In the genomic region with DNA sequence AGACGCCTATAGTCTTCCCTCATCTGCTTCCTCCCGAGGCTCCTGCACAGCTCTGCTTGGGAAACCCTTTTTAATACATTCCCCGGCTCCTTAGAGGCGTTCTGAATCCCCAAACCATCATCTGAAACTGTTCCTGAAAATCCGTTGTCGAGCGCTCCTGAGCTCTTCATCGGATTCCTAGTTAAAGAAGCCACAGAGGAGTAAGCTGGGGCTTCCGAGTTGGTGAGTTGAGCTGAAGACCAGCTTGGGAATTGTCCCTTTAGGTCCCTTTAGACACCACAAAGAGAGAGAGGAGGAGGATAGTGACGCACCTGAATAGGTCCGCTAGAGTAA, we compare ENCODE assay signal across 7 mouse cellular contexts. TPM values are rescaled to one million over a fixed set of nuclear protein-coding genes. Genes with fewer than 3 reads are reported as not detected.
DNase-seq lines count a peak whose midpoint lies in the region; ATAC-seq and TF ChIP-seq lines count a peak whose summit lies in the region.

No protein-coding gene starts in this region.

- no peak for TF ChIP-seq POLR2A in lung, adult 2 months (IDR thresholded peaks at IDR 0.05; ENCODE audit: borderline replicate concordance, extremely low read depth, low read depth, low read length)

- no peak for TF ChIP-seq CTCF in lung, adult 2 months (IDR thresholded peaks at IDR 0.05; ENCODE audit: insufficient read depth, low read length)

- peak overlapping the region; percentile 70; the same call in 1 of the 2 replicates for H3K4me3 ChIP-seq in lung, embryonic 16.5 days (ENCODE audit: low read length)
- no peak overlapping the region for H3K4me3 ChIP-seq in lung, adult 2 months (replicated peaks; ENCODE audit: extremely low read depth, low read depth, low read length)
- peak overlapping the region; percentile 65 for H3K4me3 ChIP-seq in forebrain, embryonic 11.5 days (ENCODE audit: low read depth, low read length)
- H3K4me3 ChIP-seq in limb, embryonic 11.5 days (ENCODE audit: low read depth, low read length), result peak overlapping the region; percentile 52
- peak overlapping the region; percentile 45; the same call in 1 of the 2 replicates for H3K4me3 ChIP-seq in stomach, embryonic 14.5 days (ENCODE audit: low read depth, low read length)

- no peaks in the 10 kb centered on the region for H3K36me3 ChIP-seq in lung, embryonic 16.5 days (ENCODE audit: control insufficient read depth, insufficient read depth, low read length)
- no peaks in the 10 kb centered on the region for H3K36me3 ChIP-seq in forebrain, embryonic 11.5 days (ENCODE audit: control insufficient read depth, insufficient read depth, low read length)
- H3K36me3 ChIP-seq in limb, embryonic 11.5 days (ENCODE audit: control insufficient read depth, insufficient read depth, low read length), result no peaks in the 10 kb centered on the region
- no peaks in the 10 kb centered on the region for H3K36me3 ChIP-seq in stomach, embryonic 14.5 days (ENCODE audit: control insufficient read depth, insufficient read depth, low read length)

- H3K27me3 ChIP-seq in lung, embryonic 16.5 days (ENCODE audit: control insufficient read depth, insufficient read depth, low read depth, low read length), result peaks cover 72% of the 10 kb centered on the region
- peaks cover 43% of the 10 kb centered on the region for H3K27me3 ChIP-seq in forebrain, embryonic 11.5 days (ENCODE audit: control insufficient read depth, insufficient read depth, low read length)
- H3K27me3 ChIP-seq in limb, embryonic 11.5 days (ENCODE audit: control insufficient read depth, insufficient read depth, low read length), result peaks cover 43% of the 10 kb centered on the region
- H3K27me3 ChIP-seq in stomach, embryonic 14.5 days (ENCODE audit: control insufficient read depth, insufficient read depth, low read length), result peaks cover 47% of the 10 kb centered on the region

- no peaks in the 10 kb centered on the region for H3K9me3 ChIP-seq in lung, embryonic 16.5 days (ENCODE audit: control insufficient read depth, low read length)
- no peaks in the 10 kb centered on the region for H3K9me3 ChIP-seq in forebrain, embryonic 11.5 days (ENCODE audit: control insufficient read depth, low read length)
- no peaks in the 10 kb centered on the region for H3K9me3 ChIP-seq in limb, embryonic 11.5 days (ENCODE audit: control insufficient read depth, low read length)
- H3K9me3 ChIP-seq in stomach, embryonic 14.5 days (ENCODE audit: control insufficient read depth, low read depth, low read length), result no peaks in the 10 kb centered on the region

- no peak overlapping the region for H3K9ac ChIP-seq in lung, embryonic 16.5 days (ENCODE audit: low read length)
- H3K9ac ChIP-seq in forebrain, embryonic 11.5 days (ENCODE audit: low read length), result peak overlapping the region; percentile 69
- H3K9ac ChIP-seq in limb, embryonic 11.5 days (ENCODE audit: low read length), result no peak overlapping the region
- no peak overlapping the region for H3K9ac ChIP-seq in stomach, embryonic 14.5 days (replicated peaks; ENCODE audit: low read depth, low read length)

- WGBS in lung, embryonic 16.5 days, result 8% methylated on average over 11 of the region's 11 CpGs
- WGBS in lung, adult 2 months, result 13% methylated on average over 11 of the region's 11 CpGs
- 7% methylated on average over 11 of the region's 11 CpGs for WGBS in forebrain, embryonic 11.5 days
- 15% methylated on average over 11 of the region's 11 CpGs for WGBS in limb, embryonic 11.5 days
- WGBS in stomach, embryonic 14.5 days, result 11% methylated on average over 11 of the region's 11 CpGs

- H3K4me1 ChIP-seq in lung, embryonic 16.5 days (replicated peaks; ENCODE audit: control insufficient read depth, insufficient read depth, low read length), result peaks cover 11% of the 10 kb centered on the region; the same call in 1 of the 2 replicates
- no peaks in the 10 kb centered on the region for H3K4me1 ChIP-seq in lung, adult 2 months (ENCODE audit: control insufficient read depth, insufficient read depth, low read length)
- H3K4me1 ChIP-seq in forebrain, embryonic 11.5 days (replicated peaks; ENCODE audit: control insufficient read depth, insufficient read depth, low read length), result peaks cover 10% of the 10 kb centered on the region; the same call in 1 of the 2 replicates
- peaks cover 3% of the 10 kb centered on the region for H3K4me1 ChIP-seq in limb, embryonic 11.5 days (ENCODE audit: control insufficient read depth, insufficient read depth, low read length)
- peaks cover 4% of the 10 kb centered on the region for H3K4me1 ChIP-seq in stomach, embryonic 14.5 days (ENCODE audit: control insufficient read depth, insufficient read depth, low read length)

- DNase-seq in lung, adult 2 months, result no peak
- DNase-seq in forebrain, embryonic 11.5 days (ENCODE audit: low spot score), result no peak
- no peak for DNase-seq in limb, embryonic 11.5 days (ENCODE audit: low spot score)
- DNase-seq in cerebellum, adult 11-12 months, result no peak
- no peak for DNase-seq in Muller cell, postnatal 12 days (ENCODE audit: inconsistent ontology term)

- H3K27ac ChIP-seq in lung, embryonic 16.5 days (ENCODE audit: low read length), result no peak overlapping the region
- H3K27ac ChIP-seq in forebrain, embryonic 11.5 days (ENCODE audit: low read depth, low read length), result no peak overlapping the region
- no peak overlapping the region for H3K27ac ChIP-seq in limb, embryonic 11.5 days (replicated peaks; ENCODE audit: low read depth, low read length)
- H3K27ac ChIP-seq in stomach, embryonic 14.5 days (ENCODE audit: low read length), result no peak overlapping the region

- peak overlapping the region; percentile 97 for H3K4me2 ChIP-seq in lung, embryonic 16.5 days (ENCODE audit: low read depth, low read length)
- H3K4me2 ChIP-seq in forebrain, embryonic 11.5 days (ENCODE audit: low read depth, low read length, severe bottlenecking), result peak overlapping the region; percentile 95
- peak overlapping the region; percentile 96 for H3K4me2 ChIP-seq in limb, embryonic 11.5 days (ENCODE audit: low read depth, severe bottlenecking)
- peak overlapping the region; percentile 96 for H3K4me2 ChIP-seq in stomach, embryonic 14.5 days (replicated peaks; ENCODE audit: low read depth, low read length)

- no peak for ATAC-seq in lung, embryonic 16.5 days (ENCODE audit: low read depth)
- no peak for ATAC-seq in forebrain, embryonic 11.5 days (replicated peaks; ENCODE audit: low FRiP score)
- ATAC-seq in limb, embryonic 11.5 days (ENCODE audit: insufficient number of reproducible peaks, low FRiP score, low TSS enrichment, low read depth), result no peak
- ATAC-seq in stomach, embryonic 14.5 days (ENCODE audit: insufficient number of reproducible peaks, insufficient read depth, low FRiP score, low read depth), result no peak

RNA-seq across cellular contexts. Expression of a gene that starts 0.8 kb away (rescaled TPM):
- 0.03 and 0.09 TPM in 2 replicates for polyA plus RNA-seq in lung, embryonic 16.5 days (2015; fragmentation: Nextera tagmentation; extraction: Ambion mirVana)
- polyA plus RNA-seq in lung, adult 2 months (2012; rRNA removed), result 1.8 and 2.0 TPM in 2 replicates
- polyA plus RNA-seq in forebrain, embryonic 11.5 days (2014; fragmentation: Nextera tagmentation; extraction: Ambion mirVana), result 0.27 and 0.41 TPM in 2 replicates
- 0.17 TPM in 2 replicates for polyA plus RNA-seq in limb, embryonic 11.5 days (2014; fragmentation: Nextera tagmentation; extraction: Ambion mirVana)
- 0.09 TPM in 1 of 2 replicates, not detected in the other for polyA plus RNA-seq in stomach, embryonic 14.5 days (2014; fragmentation: Nextera tagmentation; extraction: Ambion mirVana)

RNA-seq across cellular contexts. Expression of a gene that starts 46.9 kb away (rescaled TPM):
- 114 and 135 TPM in 2 replicates for polyA plus RNA-seq in lung, embryonic 16.5 days (2015; fragmentation: Nextera tagmentation; extraction: Ambion mirVana)
- polyA plus RNA-seq in lung, adult 2 months (2012; rRNA removed), result 1.7 and 3.7 TPM in 2 replicates
- 130 and 159 TPM in 2 replicates for polyA plus RNA-seq in forebrain, embryonic 11.5 days (2014; fragmentation: Nextera tagmentation; extraction: Ambion mirVana)
- 148 and 156 TPM in 2 replicates for polyA plus RNA-seq in limb, embryonic 11.5 days (2014; fragmentation: Nextera tagmentation; extraction: Ambion mirVana)
- 137 and 141 TPM in 2 replicates for polyA plus RNA-seq in stomach, embryonic 14.5 days (2014; fragmentation: Nextera tagmentation; extraction: Ambion mirVana)

Comparison
In these comparisons a context has a peak if more than half of its experiments do, and no peak if none do; other contexts are left out.
1. RNA of a gene that starts 46.9 kb away (polyA plus RNA-seq): 130 to 159 TPM in forebrain, embryonic 11.5 days, 148 to 156 TPM in limb, embryonic 11.5 days, 137 to 141 TPM in stomach, embryonic 14.5 days and 114 to 135 TPM in lung, embryonic 16.5 days; 1.7 to 3.7 TPM in lung, adult 2 months; every median in the first group is over 10 times any median in the second.
2. Peak in every context shown above with its lines, with median percentiles within 50 percentile points of each other: H3K4me2 ChIP-seq.